Mouse (Mus musculus): ENCODE results near the gene Gm15128. TPM values are rescaled to one million over a fixed set of nuclear protein-coding genes. Genes with fewer than 3 reads are reported as not detected.

Gm15128 gene
- total RNA-seq (2023), result not detected

GRCm38 (mm10) chrX:147765691-147766090 is at the start of gene Gm15128:
Gm15128 (plus strand) TSS chrX:147765991.

Other genes starting within 250 kb of the Gm15128 start
- not detected for gene Lrch2, start 211.9 kb upstream of the Gm15128 start, total RNA-seq (2023)
- not detected for gene Gm15080, start 227.0 kb downstream of the Gm15128 start, total RNA-seq (2023)

Data from B cell, adult 67 days (primary cell).